Mouse (Mus musculus) kidney, adult 10 weeks (tissue): ENCODE results near the gene Haus5. TPM values are rescaled to one million over a fixed set of nuclear protein-coding genes. Genes with fewer than 3 reads are reported as not detected.

Experiments used
- polyA plus RNA-seq: library from polyadenylated mRNA; stranded (reverse); fragments of 350-450 nt; fragmentation: Illumina TruSeq; extraction: RNeasy Lipid Tissue Mini Kit (QIAGEN cat#74804); gene quantifications from one replicate; pipeline ENCODE4 v1.2.3, GENCODE M21; 2014; ENCODE audit warnings: low read depth, low replicate concordance

Gene Haus5
- polyA plus RNA-seq, result 1.5 TPM

DNA sequence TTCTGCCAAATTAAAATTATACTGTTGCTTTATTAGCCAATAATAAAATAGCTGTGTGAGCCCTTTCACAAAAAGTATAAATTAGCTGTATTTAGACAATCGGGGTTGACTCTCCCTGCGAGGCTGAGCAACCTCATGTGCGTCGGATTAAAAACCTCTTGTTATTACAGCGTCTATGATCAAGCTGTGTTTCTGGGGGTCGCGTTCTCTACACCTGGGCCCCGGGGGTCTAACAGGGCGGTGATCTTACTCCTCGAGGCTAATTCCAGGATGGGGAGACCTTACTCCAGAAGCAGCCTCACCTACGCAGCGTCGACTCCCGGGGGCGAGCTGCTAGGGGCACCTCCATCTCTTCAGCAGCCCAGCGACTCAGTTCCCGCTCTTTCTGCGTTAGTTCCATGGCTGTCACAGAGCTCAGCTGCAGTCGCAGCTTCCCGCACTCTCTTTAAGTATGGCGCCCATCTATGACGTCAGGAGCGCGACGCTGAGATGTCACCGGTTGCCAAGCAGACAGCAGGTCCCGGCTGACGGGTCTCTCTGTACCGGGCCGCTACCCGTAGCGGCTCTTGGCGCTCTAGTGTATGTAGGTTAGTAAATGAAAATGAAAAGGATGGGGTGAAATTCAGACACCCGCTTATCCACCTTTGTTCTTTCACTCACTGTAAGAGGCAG, at the start of gene Haus5:
Gene Haus5, minus strand, starts transcription at position 466 of the 672 bp plus-strand sequence.

GRCm38 (mm10) chr7:30711942-30712341, 47.1 kb upstream of the Haus5 start, which contains the start of gene Atp4a:
TSS of gene Atp4a (plus strand) at chr7:30712209.

DNA sequence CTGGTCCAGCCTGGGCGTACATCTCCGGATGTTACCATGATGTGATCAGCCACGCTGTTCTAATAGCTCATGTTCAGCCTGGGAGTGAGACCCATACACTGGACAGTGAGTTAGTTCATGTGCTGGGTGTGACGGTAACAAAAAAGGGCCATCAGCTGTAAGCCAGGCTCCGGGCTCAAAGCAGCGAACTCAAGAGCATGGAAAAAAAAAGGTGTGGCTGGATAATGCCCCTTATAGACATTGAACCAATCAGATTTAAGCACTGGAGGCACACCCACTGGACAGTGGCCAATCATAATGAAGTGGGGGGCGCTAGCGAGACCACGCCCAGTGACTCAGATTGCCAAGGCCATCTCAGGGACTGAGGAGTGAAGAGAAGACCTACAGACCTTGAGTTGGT, 33.8 kb upstream of the Haus5 start, which contains the start of gene 2200002J24Rik:
Gene 2200002J24Rik, plus strand, starts transcription at position 338 of the 400 bp plus-strand sequence.

DNA sequence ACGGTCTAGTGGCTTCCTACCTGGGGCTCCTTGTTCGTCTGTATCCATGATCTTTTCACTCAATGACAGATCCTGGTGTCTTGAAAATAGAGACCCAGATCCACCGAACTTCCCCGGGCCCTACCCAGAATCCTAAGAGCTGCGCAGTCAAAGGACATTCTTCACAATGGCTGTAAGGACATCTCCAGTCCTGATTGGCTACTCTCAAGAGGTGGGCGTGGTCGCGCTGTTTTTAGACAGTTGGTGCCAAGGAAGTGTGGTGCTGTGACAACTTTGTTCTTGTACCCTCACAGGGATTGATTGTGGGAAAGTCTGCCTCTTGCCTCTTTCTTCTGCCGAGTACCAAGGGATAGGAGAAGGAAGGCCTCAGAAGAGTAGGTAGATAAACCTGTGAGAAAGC, 6.7 kb upstream of the Haus5 start, which contains the start of gene Pmis2:
Gene Pmis2, minus strand, starts transcription at position 126 of the 400 bp plus-strand sequence.

DNA sequence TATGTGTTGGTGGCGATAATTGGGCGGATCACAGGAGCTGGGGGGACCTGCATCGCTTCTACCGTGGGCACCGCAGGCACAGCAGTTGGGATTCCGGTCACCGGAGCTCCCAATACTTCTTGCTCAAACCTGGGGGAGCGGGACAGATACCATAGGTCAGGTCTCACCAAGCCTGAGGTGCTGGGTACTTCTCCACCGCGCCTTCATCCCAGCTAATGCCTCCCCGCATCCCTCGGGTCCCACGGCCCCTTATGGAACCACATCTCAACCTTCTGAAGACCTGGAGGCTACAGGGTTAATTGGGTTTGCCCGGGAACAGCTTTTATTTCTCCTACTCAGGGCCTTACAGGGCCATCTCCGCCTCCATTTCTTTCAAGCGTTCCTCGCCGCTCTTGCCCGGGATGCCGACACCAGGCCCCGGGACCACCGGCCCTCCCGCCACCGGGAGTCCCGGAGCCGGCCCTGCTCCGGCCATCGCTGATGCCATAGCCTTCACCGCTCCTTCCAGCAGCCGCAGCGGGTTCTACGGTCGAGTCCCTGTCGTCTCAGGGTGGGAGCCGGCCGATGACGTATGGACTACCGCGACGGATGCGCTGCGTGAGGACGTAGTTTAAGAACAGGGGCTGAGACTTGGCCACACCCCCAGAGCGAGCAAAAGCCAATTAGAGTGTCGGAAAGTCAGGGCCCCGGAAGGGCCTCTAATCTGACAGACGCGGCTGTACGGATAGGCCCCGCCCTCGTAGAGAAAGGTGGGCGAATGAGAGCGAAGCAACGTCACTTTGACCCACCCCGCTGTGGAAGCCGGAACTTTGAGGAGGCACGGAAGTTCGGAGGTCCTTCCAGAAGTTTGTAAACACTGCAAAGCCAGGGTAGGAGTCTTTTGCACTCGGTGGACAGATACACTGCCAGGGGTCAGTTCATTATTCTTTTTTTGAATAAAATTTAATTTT, 14.9 kb downstream of the Haus5 start, which contains the start of gene Rbm42:
Gene Rbm42, minus strand, starts transcription at position 727 of the 950 bp plus-strand sequence.

DNA sequence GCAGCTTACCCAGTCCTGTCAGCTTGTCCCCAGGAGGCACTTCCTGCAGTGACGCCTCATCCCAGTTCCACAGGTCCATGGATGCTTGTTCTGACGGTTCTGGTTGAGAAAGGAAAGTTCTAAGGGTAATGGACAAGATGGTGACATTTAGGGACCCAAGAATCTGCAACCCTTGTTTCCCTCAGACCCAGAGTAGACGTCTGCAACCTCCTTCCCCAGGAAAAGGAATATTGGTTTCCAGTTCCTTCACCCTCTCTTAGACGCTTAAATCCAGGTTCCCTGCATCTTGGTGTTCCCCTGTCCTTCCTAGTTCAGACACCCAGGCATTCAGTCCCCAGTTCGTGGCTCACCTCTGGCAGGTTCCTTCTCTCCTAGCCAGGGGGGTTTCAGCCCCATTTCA, 29.0 kb downstream of the Haus5 start, which contains the start of gene Etv2:
Gene Etv2, minus strand, starts transcription at position 101 of the 400 bp plus-strand sequence.

GRCm38 (mm10) chr7:30625530-30626384, 39.0 kb downstream of the Haus5 start, which contains the start of gene Cox6b1:
TSS of gene Cox6b1 (minus strand) at chr7:30626151.

GRCm38 (mm10) chr7:30612654-30613402, 52.0 kb downstream of the Haus5 start, which contains the start of gene Upk1a:
TSS of gene Upk1a (minus strand) at chr7:30612847.

Other genes starting within 250 kb of the Haus5 start
- gene Hcst, start 245.1 kb downstream of the Haus5 start, polyA plus RNA-seq, result not detected
- not detected for gene Nfkbid, start 243.3 kb downstream of the Haus5 start, polyA plus RNA-seq
- 1.6 TPM for gene Aplp1, start 219.5 kb downstream of the Haus5 start, polyA plus RNA-seq
- not detected for gene Kirrel2, start 207.3 kb downstream of the Haus5 start, polyA plus RNA-seq
- gene Nphs1, start 206.7 kb downstream of the Haus5 start, polyA plus RNA-seq, result 3.5 TPM
- gene Prodh2, start 171.4 kb downstream of the Haus5 start, polyA plus RNA-seq, result 2.5 TPM
- gene Arhgap33, start 129.9 kb downstream of the Haus5 start, polyA plus RNA-seq, result 0.12 TPM
- 6.5 TPM for gene Hspb6, start 112.8 kb downstream of the Haus5 start, polyA plus RNA-seq
- gene Proser3, start 112.7 kb downstream of the Haus5 start, polyA plus RNA-seq, result 0.81 TPM
- not detected for gene Lin37, start 105.2 kb downstream of the Haus5 start, polyA plus RNA-seq
- 15.9 TPM for gene U2af1l4, start 101.7 kb downstream of the Haus5 start, polyA plus RNA-seq
- gene Gm49396, start 101.7 kb downstream of the Haus5 start, polyA plus RNA-seq, result 2.1 TPM
- 24.8 TPM for gene Psenen, start 101.4 kb downstream of the Haus5 start, polyA plus RNA-seq
- gene Igflr1, start 99.6 kb downstream of the Haus5 start, polyA plus RNA-seq, result not detected
- gene Kmt2b, start 76.3 kb downstream of the Haus5 start, polyA plus RNA-seq, result 2.1 TPM
- gene Zbtb32, start 66.1 kb downstream of the Haus5 start, polyA plus RNA-seq, result not detected
- not detected for gene Upk1a, start 52.1 kb downstream of the Haus5 start, polyA plus RNA-seq
- 1,773 TPM for gene Cox6b1, start 38.8 kb downstream of the Haus5 start, polyA plus RNA-seq
- not detected for gene Etv2, start 29.1 kb downstream of the Haus5 start, polyA plus RNA-seq
- 0.40 TPM for gene Rbm42, start 14.7 kb downstream of the Haus5 start, polyA plus RNA-seq
- not detected for gene Pmis2, start 6.6 kb upstream of the Haus5 start, polyA plus RNA-seq
- gene 2200002J24Rik, start 33.9 kb upstream of the Haus5 start, polyA plus RNA-seq, result not detected
- 6.0 TPM for gene Atp4a, start 47.2 kb upstream of the Haus5 start, polyA plus RNA-seq
- 25.1 TPM for gene Tmem147, start 64.5 kb upstream of the Haus5 start, polyA plus RNA-seq
- not detected for gene Gapdhs, start 78.7 kb upstream of the Haus5 start, polyA plus RNA-seq
- gene Sbsn, start 86.5 kb upstream of the Haus5 start, polyA plus RNA-seq, result 0.24 TPM
- gene Dmkn, start 98.8 kb upstream of the Haus5 start, polyA plus RNA-seq, result not detected
- not detected for gene Krtdap, start 122.9 kb upstream of the Haus5 start, polyA plus RNA-seq
- not detected for gene Ffar2, start 158.8 kb upstream of the Haus5 start, polyA plus RNA-seq
- not detected for gene Ffar3, start 191.2 kb upstream of the Haus5 start, polyA plus RNA-seq
- gene Ffar1, start 196.6 kb upstream of the Haus5 start, polyA plus RNA-seq, result not detected
- not detected for gene Cd22, start 215.3 kb upstream of the Haus5 start, polyA plus RNA-seq
- not detected for gene Mag, start 249.9 kb upstream of the Haus5 start, polyA plus RNA-seq